Mouse (Mus musculus): ENCODE measurements around the gene Plekhm3. TPM values are rescaled to one million over a fixed set of nuclear protein-coding genes. Genes with fewer than 3 reads are reported as not detected.

The Plekhm3 gene
- total RNA-seq, 2 experiments from 2014 or later = 1.8 to 4.3 TPM

GRCm38 (mm10) chr1:64792521-64793233, 163.9 kb downstream of the Plekhm3 start:
- ATAC-seq (replicated peaks; ENCODE audit: low FRiP score, low TSS enrichment, poor library complexity, severe bottlenecking) = no peak

DNA sequence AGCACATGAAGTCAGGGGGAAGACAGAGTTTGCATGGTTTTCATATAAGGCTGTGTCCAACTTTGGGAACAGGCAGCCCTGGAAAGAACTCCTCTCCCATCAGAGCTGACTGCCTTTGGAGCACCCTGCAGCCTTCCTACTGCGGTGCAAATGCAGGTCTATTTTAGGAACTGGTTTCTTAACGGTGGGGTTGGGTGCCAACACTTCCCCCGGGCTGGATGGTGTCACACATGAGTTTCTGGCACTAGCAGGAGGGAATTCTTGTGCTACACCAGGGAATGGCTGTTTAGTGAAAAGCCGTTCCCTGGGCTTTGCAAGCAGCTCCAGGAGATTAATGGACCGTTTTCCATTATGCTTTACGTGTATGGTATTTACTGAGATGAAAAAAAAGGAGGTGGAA, 164.8 kb downstream of the Plekhm3 start:
- ATAC-seq (replicated peaks; ENCODE audit: low FRiP score, low TSS enrichment, poor library complexity, severe bottlenecking) = no peak

DNA sequence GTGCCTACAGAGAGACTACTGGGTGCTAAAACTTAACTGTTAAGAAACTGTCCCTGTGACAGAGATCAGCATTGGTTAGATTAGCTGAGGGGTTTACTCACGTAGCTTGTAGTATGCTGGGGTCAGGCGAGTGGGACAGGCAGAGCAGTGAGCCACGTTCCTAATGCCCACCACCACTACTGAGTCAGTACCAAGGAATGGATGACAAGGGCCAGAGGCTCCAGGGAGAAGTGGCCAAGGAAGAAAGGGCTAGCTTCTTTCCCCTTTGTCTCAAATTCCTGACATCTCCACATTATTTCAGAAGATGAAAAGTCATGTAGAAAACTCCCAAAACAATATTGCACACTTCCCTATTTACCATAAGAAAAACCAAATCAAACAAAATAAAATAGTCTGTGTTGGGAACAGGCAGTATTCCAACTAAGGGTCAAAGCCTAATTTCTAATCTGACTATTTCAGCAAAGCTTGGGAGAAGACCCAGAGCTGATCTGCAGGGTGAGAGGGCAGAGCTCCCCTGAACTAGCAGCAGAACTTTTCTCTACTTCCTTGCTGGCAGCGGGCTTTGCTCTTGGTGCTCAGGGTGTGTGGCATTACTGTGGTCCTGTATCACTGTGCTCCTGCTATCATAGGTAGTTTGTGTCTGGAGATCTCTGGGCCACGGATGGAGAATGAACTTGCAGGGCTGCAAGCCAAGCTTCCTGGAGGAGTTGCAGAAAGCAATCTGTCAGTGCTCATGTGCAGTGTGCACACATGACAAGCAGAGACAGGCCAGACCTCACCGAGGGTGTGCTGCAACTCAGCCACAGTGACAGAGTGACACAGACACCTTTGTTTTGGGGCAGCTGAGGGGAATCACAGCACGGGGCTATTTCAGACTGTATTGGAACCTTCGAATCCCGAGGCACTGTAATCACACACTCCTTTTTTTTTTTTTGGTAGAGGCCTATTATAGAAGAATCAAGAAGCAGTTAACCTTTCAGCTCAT, 165.5 kb downstream of the Plekhm3 start:
- ATAC-seq (replicated peaks; ENCODE audit: low FRiP score, low TSS enrichment, poor library complexity, severe bottlenecking) = no peak

GRCm38 (mm10) chr1:64787701-64788515, 168.7 kb downstream of the Plekhm3 start:
- no peak for ATAC-seq (replicated peaks; ENCODE audit: low FRiP score, low TSS enrichment, poor library complexity, severe bottlenecking)

DNA sequence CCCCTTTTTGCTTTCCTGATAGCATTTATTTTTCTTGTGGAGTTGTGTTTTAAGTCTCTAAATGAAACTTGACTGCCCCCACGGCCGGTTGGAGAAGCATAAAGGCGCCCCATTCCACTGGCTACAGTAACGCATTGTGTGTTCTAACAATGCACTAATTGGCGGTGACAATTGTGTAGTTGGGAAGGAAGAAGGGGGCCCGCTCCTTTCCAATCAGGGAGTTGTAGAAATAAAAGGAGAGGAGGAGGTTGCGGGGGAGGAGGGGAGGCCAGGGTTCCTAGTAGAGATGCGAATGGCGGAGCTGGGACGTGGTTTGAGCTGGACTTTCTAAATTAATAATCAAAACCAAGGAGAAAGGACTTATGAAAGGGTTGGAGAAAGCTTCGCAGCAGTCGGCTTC, 176.8 kb downstream of the Plekhm3 start:
- no peak for ATAC-seq (replicated peaks; ENCODE audit: low FRiP score, low TSS enrichment, poor library complexity, severe bottlenecking)

DNA sequence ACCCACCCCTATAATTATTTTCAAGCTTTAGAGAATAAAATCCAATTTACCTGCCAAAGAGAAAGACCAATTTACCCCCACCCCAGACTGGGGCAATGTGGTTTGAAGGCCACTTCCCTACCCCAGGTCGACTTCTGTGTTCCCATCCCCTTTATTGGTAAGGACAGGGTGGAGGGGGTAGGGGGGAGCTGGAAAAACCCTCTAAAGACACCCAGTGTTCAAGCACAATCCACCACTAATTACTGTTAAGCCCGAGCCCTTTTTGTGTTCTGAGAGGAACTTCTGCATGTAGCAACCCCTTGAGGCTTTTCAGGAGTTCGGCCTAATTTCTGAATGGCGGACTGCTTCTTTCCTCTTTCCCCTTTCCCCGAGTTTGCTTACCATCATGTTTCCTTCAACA, 177.2 kb downstream of the Plekhm3 start:
- ATAC-seq (replicated peaks; ENCODE audit: low FRiP score, low TSS enrichment, poor library complexity, severe bottlenecking) = no peak

GRCm38 (mm10) chr1:64773305-64773704, 183.3 kb downstream of the Plekhm3 start:
- no peak for ATAC-seq (replicated peaks; ENCODE audit: low FRiP score, low TSS enrichment, poor library complexity, severe bottlenecking)

- ATAC-seq (replicated peaks; ENCODE audit: low FRiP score, low TSS enrichment, poor library complexity, severe bottlenecking) = no peak
Measured at GRCm38 (mm10) chr1:64770169-64770568, 186.5 kb downstream of the Plekhm3 start.

DNA sequence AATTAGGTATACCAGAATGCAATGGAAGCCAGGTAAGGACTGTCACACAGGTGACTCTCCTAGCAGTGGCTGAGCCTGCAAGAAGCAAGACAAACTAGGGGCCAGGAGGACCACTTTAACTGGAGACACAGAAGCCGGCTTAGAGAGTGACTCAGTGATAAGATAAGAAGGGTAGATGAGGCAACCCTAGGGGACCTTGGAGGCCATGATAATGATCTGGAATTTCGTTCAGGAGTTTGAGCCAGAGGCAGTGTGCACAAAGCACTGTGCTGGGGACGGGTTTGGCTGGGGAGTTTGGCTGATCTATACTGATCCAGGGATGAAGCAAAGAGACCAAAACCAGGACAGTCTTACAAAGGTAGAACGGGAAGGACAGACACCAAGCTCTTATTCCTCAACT, 195.0 kb downstream of the Plekhm3 start:
- no peak for ATAC-seq (replicated peaks; ENCODE audit: low FRiP score, low TSS enrichment, poor library complexity, severe bottlenecking)

DNA sequence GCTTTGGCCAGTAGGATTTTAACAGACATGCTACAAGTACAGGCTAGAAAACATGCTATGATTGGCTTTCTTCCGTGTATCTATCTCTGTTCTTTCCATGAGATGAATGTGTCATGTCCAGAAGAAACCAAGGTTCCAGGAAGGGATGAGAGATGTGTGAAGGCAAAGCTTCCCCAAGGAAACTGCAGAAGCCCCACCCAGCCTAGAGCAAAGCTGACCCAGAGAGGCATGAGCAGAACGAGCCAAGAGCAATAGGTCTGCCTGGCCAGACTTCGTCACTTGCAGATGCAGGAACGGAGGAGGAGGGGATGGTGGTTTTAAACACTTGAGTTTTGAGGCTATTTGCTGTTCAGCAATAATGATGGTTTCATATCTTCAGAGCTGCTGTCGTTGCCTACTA, 198.9 kb downstream of the Plekhm3 start:
- no peak for ATAC-seq (replicated peaks; ENCODE audit: low FRiP score, low TSS enrichment, poor library complexity, severe bottlenecking)

- ATAC-seq (replicated peaks; ENCODE audit: low FRiP score, low TSS enrichment, poor library complexity, severe bottlenecking) = 0 out of 2 replicates have a peak, but pooled peaks have one; percentile 16
Measured at GRCm38 (mm10) chr1:64757254-64757653, 199.4 kb downstream of the Plekhm3 start.

DNA sequence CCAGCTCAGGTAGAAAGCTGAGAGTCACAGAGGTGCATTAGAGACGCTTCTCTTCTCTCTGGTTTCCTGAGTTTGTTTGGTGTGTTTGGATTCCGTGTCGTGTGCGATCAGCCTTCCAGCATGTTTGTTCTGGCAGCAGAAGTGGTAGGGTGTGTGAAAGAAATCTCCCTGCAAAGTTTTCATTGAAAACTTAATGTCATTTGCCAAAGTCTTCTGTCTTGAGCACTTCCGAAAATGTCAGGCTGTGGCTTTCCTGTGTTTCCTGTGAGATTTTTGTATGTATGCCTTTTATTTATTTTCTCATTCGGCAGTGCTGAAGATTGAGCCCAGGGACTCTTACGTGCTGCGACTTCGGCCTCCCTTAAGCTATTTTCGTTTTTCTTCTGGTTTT, 200.0 kb downstream of the Plekhm3 start:
- ATAC-seq (replicated peaks; ENCODE audit: low FRiP score, low TSS enrichment, poor library complexity, severe bottlenecking) = no peak

- peak; percentile 80; the same call in 1 of the 2 replicates for ATAC-seq (replicated peaks; ENCODE audit: low FRiP score, low TSS enrichment, poor library complexity, severe bottlenecking)
Measured at GRCm38 (mm10) chr1:64755971-64756639, 200.5 kb downstream of the Plekhm3 start.

GRCm38 (mm10) chr1:64754658-64755057, 202.0 kb downstream of the Plekhm3 start:
- ATAC-seq (replicated peaks; ENCODE audit: low FRiP score, low TSS enrichment, poor library complexity, severe bottlenecking) = no peak

DNA sequence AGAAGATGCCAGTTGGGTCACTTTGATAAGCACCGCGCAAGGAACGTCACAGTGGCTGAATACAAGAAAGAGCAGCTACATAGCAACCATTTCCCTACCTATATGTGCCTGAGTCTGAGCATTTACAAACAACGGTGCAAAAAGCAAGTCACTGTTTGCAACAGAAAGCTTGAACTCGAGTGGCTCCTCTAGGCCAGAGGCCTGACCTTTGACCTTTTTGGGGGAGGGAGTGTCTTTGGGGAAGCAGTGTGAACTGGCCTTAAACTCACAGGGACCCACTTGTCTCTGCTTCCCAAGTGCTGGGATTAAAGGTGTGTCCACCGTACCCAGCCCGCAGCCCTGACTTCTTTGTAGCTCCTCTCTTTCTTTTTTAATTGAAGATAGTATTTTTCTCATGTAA, 203.0 kb downstream of the Plekhm3 start:
- 0 out of 2 replicates have a peak, but pooled peaks have one; percentile 20 for ATAC-seq (replicated peaks; ENCODE audit: low FRiP score, low TSS enrichment, poor library complexity, severe bottlenecking)

GRCm38 (mm10) chr1:64753109-64753508, 203.5 kb downstream of the Plekhm3 start:
- 0 out of 2 replicates have a peak, but pooled peaks have one; percentile 11 for ATAC-seq (replicated peaks; ENCODE audit: low FRiP score, low TSS enrichment, poor library complexity, severe bottlenecking)

DNA sequence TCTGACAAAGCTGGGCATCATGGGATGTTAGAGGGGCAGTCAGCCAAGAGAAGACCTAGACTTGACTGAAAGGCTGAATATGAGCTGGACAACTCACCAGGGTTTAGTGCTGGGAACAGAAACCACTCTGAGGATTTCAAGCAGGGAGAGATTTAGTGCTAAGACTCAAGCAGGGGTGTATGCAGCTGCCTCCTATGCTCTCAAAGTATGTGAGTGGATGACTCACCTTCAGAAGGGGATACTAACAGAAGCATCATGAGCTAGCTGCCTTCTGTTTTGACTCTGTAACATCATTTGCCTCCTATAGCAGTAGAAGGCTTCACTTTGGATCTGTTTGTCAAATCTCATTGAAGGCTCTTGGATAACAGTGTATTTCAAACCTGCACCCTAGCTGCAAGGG, 212.0 kb downstream of the Plekhm3 start:
- ATAC-seq (replicated peaks; ENCODE audit: low FRiP score, low TSS enrichment, poor library complexity, severe bottlenecking) = no peak

GRCm38 (mm10) chr1:64742741-64743408, 213.7 kb downstream of the Plekhm3 start:
- no peak for ATAC-seq (replicated peaks; ENCODE audit: low FRiP score, low TSS enrichment, poor library complexity, severe bottlenecking)
